Mouse (Mus musculus): Measurements from ENCODE around the gene Sec22b. TPM values are rescaled to one million over a fixed set of nuclear protein-coding genes. Genes with fewer than 3 reads are reported as not detected.
A peak's percentile ranks its signal among the peaks of the same experiment; 100 is the strongest.

Sec22b gene
- polyA plus RNA-seq, 1 experiment from 2014 or later, result 109 TPM

- no peak for ATAC-seq (replicated peaks; ENCODE audit: low FRiP score)
- H3K27ac ChIP-seq (ENCODE audit: low read depth, low read length), result no peak overlapping the region; the same call in 1 of the 2 replicates
Observed at GRCm38 (mm10) chr3:97940511-97941204, 39.7 kb downstream of the Sec22b start.

GRCm38 (mm10) chr3:97941440-97942259 is 40.7 kb downstream of the Sec22b start:
- 20% methylated on average over 11 of the region's 11 CpGs for WGBS
- ATAC-seq (replicated peaks; ENCODE audit: low FRiP score), result 0 out of 2 replicates have a peak, but pooled peaks have one; percentile 21
- no peak for DNase-seq (ENCODE audit: low spot score)

More at GRCm38 (mm10) chr3:97940511-97941204, 39.7 kb downstream of the Sec22b start:
- no peak overlapping the region for H3K9ac ChIP-seq (ENCODE audit: low read depth, low read length)
- no peaks in the 10 kb centered on the region for H3K36me3 ChIP-seq (ENCODE audit: control insufficient read depth, insufficient read depth, low read length)
- H3K4me3 ChIP-seq (ENCODE audit: low read depth, low read length), result no peak overlapping the region
- H3K9me3 ChIP-seq (ENCODE audit: control insufficient read depth, low read length), result no peaks in the 10 kb centered on the region
- H3K4me2 ChIP-seq, result 0 out of 2 replicates have a peak overlapping the region, but pooled peaks have one; percentile 26
- no peaks in the 10 kb centered on the region for H3K27me3 ChIP-seq (replicated peaks; ENCODE audit: control insufficient read depth, insufficient read depth, low read length)
- 57% methylated on average over 9 of the region's 9 CpGs for WGBS
- peaks cover 62% of the 10 kb centered on the region for H3K4me1 ChIP-seq (replicated peaks; ENCODE audit: control insufficient read depth, insufficient read depth, low read length)
- no peak for DNase-seq (ENCODE audit: low spot score)

GRCm38 (mm10) chr3:97942260-97942950 is 41.4 kb downstream of the Sec22b start:
- DNase-seq (ENCODE audit: low spot score), result no peak
- Histone ChIP-seq H3K4me3 (ENCODE audit: low read depth, low read length) (peak overlapping the region; percentile 36), H3K27ac (ENCODE audit: low read depth, low read length) (peak overlapping the region; percentile 62), H3K4me1 (replicated peaks; ENCODE audit: control insufficient read depth, insufficient read depth, low read length) (peaks cover 61% of the 10 kb centered on the region), H3K27me3 (replicated peaks; ENCODE audit: control insufficient read depth, insufficient read depth, low read length) (no peaks in the 10 kb centered on the region), H3K9ac (ENCODE audit: low read depth, low read length) (peak overlapping the region; percentile 54), H3K36me3 (ENCODE audit: control insufficient read depth, insufficient read depth, low read length) (no peaks in the 10 kb centered on the region), H3K4me2 (peak overlapping the region; percentile 64), H3K9me3 (ENCODE audit: control insufficient read depth, low read length) (no peaks in the 10 kb centered on the region)
- 3% methylated on average over 16 of the region's 16 CpGs for WGBS
- peak; percentile 77 for ATAC-seq (replicated peaks; ENCODE audit: low FRiP score)

More at GRCm38 (mm10) chr3:97941440-97942259, 40.7 kb downstream of the Sec22b start:
- Histone ChIP-seq H3K27me3 (replicated peaks; ENCODE audit: control insufficient read depth, insufficient read depth, low read length) (no peaks in the 10 kb centered on the region), H3K27ac (ENCODE audit: low read depth, low read length) (peak overlapping the region; percentile 62), H3K4me3 (ENCODE audit: low read depth, low read length) (peak overlapping the region; percentile 36), H3K9me3 (ENCODE audit: control insufficient read depth, low read length) (no peaks in the 10 kb centered on the region), H3K4me1 (replicated peaks; ENCODE audit: control insufficient read depth, insufficient read depth, low read length) (peaks cover 63% of the 10 kb centered on the region), H3K4me2 (peak overlapping the region; percentile 64), H3K36me3 (ENCODE audit: control insufficient read depth, insufficient read depth, low read length) (no peaks in the 10 kb centered on the region), H3K9ac (ENCODE audit: low read depth, low read length) (peak overlapping the region; percentile 54)

GRCm38 (mm10) chr3:97944462-97944861 is 43.5 kb downstream of the Sec22b start:
- Histone ChIP-seq H3K9me3 (ENCODE audit: control insufficient read depth, low read length) (no peaks in the 10 kb centered on the region), H3K9ac (ENCODE audit: low read depth, low read length) (no peak overlapping the region), H3K4me1 (replicated peaks; ENCODE audit: control insufficient read depth, insufficient read depth, low read length) (peaks cover 45% of the 10 kb centered on the region), H3K4me3 (ENCODE audit: low read depth, low read length) (no peak overlapping the region), H3K27ac (ENCODE audit: low read depth, low read length) (no peak overlapping the region), H3K4me2 (no peak overlapping the region), H3K27me3 (replicated peaks; ENCODE audit: control insufficient read depth, insufficient read depth, low read length) (no peaks in the 10 kb centered on the region), H3K36me3 (ENCODE audit: control insufficient read depth, insufficient read depth, low read length) (no peaks in the 10 kb centered on the region)
- ATAC-seq (replicated peaks; ENCODE audit: low FRiP score) (no peak), DNase-seq (ENCODE audit: low spot score) (no peak)
- 80% methylated on average over 5 of the region's 5 CpGs for WGBS

GRCm38 (mm10) chr3:97946439-97946838 is 45.4 kb downstream of the Sec22b start:
- H3K4me2 ChIP-seq, result no peak overlapping the region
- no peak overlapping the region for H3K9ac ChIP-seq (ENCODE audit: low read depth, low read length)
- peaks cover 32% of the 10 kb centered on the region for H3K4me1 ChIP-seq (replicated peaks; ENCODE audit: control insufficient read depth, insufficient read depth, low read length)
- DNase-seq (ENCODE audit: low spot score) (no peak), ATAC-seq (replicated peaks; ENCODE audit: low FRiP score) (0 out of 2 replicates have a peak, but pooled peaks have one; percentile 47)
- H3K36me3 ChIP-seq (ENCODE audit: control insufficient read depth, insufficient read depth, low read length), result no peaks in the 10 kb centered on the region
- no peak overlapping the region for H3K27ac ChIP-seq (ENCODE audit: low read depth, low read length)
- H3K27me3 ChIP-seq (replicated peaks; ENCODE audit: control insufficient read depth, insufficient read depth, low read length), result no peaks in the 10 kb centered on the region
- 29% methylated on average over 4 of the region's 4 CpGs for WGBS
- no peak overlapping the region for H3K4me3 ChIP-seq (ENCODE audit: low read depth, low read length)
- H3K9me3 ChIP-seq (ENCODE audit: control insufficient read depth, low read length), result no peaks in the 10 kb centered on the region

GRCm38 (mm10) chr3:97948518-97948917 is 47.5 kb downstream of the Sec22b start:
- WGBS, result 74% methylated on average over 2 of the region's 2 CpGs
- no peaks in the 10 kb centered on the region for H3K9me3 ChIP-seq (ENCODE audit: control insufficient read depth, low read length)
- no peak for DNase-seq (ENCODE audit: low spot score)

GRCm38 (mm10) chr3:97949946-97950345 is 49.0 kb downstream of the Sec22b start:
- Histone ChIP-seq H3K4me1 (replicated peaks; ENCODE audit: control insufficient read depth, insufficient read depth, low read length) (peaks cover 14% of the 10 kb centered on the region), H3K36me3 (ENCODE audit: control insufficient read depth, insufficient read depth, low read length) (no peaks in the 10 kb centered on the region), H3K27ac (ENCODE audit: low read depth, low read length) (no peak overlapping the region), H3K27me3 (replicated peaks; ENCODE audit: control insufficient read depth, insufficient read depth, low read length) (no peaks in the 10 kb centered on the region), H3K9me3 (ENCODE audit: control insufficient read depth, low read length) (peaks cover 2% of the 10 kb centered on the region; the same call in 1 of the 2 replicates), H3K9ac (ENCODE audit: low read depth, low read length) (no peak overlapping the region), H3K4me3 (ENCODE audit: low read depth, low read length) (no peak overlapping the region), H3K4me2 (no peak overlapping the region)
- ATAC-seq (replicated peaks; ENCODE audit: low FRiP score) (no peak), DNase-seq (ENCODE audit: low spot score) (no peak)
- WGBS, result 32% methylated on average over 5 of the region's 5 CpGs

More at GRCm38 (mm10) chr3:97948518-97948917, 47.5 kb downstream of the Sec22b start:
- H3K4me3 ChIP-seq (ENCODE audit: low read depth, low read length), result no peak overlapping the region
- no peak overlapping the region for H3K9ac ChIP-seq (ENCODE audit: low read depth, low read length)
- no peak overlapping the region for H3K27ac ChIP-seq (ENCODE audit: low read depth, low read length)
- no peak for ATAC-seq (replicated peaks; ENCODE audit: low FRiP score)
- no peaks in the 10 kb centered on the region for H3K36me3 ChIP-seq (ENCODE audit: control insufficient read depth, insufficient read depth, low read length)
- H3K4me2 ChIP-seq, result no peak overlapping the region
- peaks cover 14% of the 10 kb centered on the region for H3K4me1 ChIP-seq (replicated peaks; ENCODE audit: control insufficient read depth, insufficient read depth, low read length)
- H3K27me3 ChIP-seq (replicated peaks; ENCODE audit: control insufficient read depth, insufficient read depth, low read length), result no peaks in the 10 kb centered on the region

GRCm38 (mm10) chr3:97951134-97951533 is 50.1 kb downstream of the Sec22b start:
- H3K36me3 ChIP-seq (ENCODE audit: control insufficient read depth, insufficient read depth, low read length), result no peaks in the 10 kb centered on the region
- H3K4me3 ChIP-seq (ENCODE audit: low read depth, low read length), result no peak overlapping the region
- no peaks in the 10 kb centered on the region for H3K27me3 ChIP-seq (replicated peaks; ENCODE audit: control insufficient read depth, insufficient read depth, low read length)
- ATAC-seq (replicated peaks; ENCODE audit: low FRiP score), result no peak
- no peak overlapping the region for H3K27ac ChIP-seq (ENCODE audit: low read depth, low read length)
- no peak overlapping the region for H3K9ac ChIP-seq (ENCODE audit: low read depth, low read length)
- peaks cover 2% of the 10 kb centered on the region; the same call in 1 of the 2 replicates for H3K9me3 ChIP-seq (ENCODE audit: control insufficient read depth, low read length)
- DNase-seq (ENCODE audit: low spot score), result no peak
- peaks cover 14% of the 10 kb centered on the region for H3K4me1 ChIP-seq (replicated peaks; ENCODE audit: control insufficient read depth, insufficient read depth, low read length)
- WGBS, result 76% methylated on average over 3 of the region's 3 CpGs
- H3K4me2 ChIP-seq, result no peak overlapping the region
